Mouse (Mus musculus) R1 (cell line): ENCODE measurements around the gene Trim12a.
"Not testable (repeated sequence)": the region's sequence is repeated elsewhere in the genome, so short reads cannot be mapped to it uniquely, and the experiment has no call there.

Source experiments
- DNase-seq: peaks from one replicate; pipeline ENCODE4 v3.0.0-alpha.2; 2018; ENCODE audit warnings: low read depth, low spot score

The Trim12a gene

DNA sequence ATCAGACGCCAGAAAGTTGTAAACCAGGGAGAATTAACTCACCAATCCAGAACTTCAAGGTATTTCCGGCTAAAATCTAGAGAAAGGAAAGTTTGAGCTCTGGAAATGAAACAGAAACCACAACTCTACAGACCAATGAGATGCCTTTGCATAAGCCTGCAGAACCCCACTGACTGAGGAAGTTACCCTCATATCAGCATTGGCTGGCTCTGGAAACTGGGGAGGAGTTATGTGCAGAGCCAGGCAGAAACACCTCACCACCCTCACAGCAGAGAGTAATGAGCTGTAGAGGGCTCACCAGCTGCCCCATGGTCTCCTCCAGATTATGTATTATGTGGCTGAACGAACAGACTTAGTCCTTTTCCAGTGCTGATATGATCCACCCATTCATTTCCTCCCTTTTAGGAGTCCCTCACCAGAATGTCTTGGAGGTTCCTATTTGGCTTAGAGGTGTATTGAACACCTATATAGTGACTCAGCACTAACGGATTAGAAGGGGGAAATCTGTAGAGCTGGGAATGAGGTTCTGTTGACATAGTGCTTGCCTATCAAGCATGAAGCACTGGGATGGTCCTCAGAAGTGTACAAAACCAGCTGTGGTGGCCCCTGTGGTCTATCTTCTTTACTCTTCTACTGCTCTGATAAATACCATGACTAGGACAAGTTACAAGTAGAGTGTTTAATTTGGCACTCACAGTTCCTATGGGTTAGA, at the start of gene Trim12a:
Gene Trim12a (minus strand): TSS at position 98 of the 712 bp plus-strand sequence.
- not testable (repeated sequence) for DNase-seq

- no peak for DNase-seq
Measured at GRCm38 (mm10) chr7:104353600-104353967, 38.3 kb upstream of the Trim12a start.

GRCm38 (mm10) chr7:104352717-104353599, 37.7 kb upstream of the Trim12a start, which contains the start of gene Trim12c:
Gene Trim12c (minus strand): TSS chr7:104353362.
- peak; percentile 93 for DNase-seq

DNA sequence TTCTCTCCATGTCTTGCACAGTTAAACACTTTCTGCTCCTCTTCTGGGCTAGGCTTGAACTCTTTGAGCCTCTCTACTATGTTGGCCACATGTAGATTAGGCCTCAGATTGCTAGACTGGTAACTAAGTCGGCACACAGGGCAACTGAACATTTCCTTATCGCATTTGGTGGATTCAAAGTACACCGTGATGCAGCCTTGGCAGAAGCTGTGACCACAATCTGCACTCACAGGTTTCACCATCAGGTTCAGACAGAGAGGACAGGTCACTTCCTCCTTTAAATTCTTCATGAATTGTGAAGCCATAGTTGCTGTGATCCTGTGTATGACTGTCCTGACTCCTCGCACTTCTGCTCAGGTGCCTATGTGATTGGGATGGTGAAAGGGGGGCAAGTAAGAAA, 32.8 kb upstream of the Trim12a start:
- DNase-seq = not testable (repeated sequence)

DNA sequence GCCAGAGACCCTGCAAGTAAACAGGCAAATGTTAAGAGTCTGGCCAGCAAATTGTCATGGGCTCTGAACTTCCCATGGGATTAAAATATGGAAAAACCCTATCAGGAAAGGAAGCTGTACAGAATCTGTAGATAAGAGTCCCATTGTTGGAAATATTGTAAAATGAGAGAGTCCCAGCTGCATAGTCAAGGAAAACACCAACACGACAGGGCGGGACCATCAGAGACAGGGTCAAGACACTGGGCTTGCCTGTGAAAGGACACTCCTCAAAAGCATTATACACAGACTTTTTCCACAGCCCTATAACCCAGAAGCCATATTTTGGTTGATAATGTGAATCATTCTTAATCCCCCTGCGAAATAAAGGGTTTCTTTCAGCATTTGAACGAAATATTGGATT, 25.5 kb upstream of the Trim12a start:
- not testable (repeated sequence) for DNase-seq

DNA sequence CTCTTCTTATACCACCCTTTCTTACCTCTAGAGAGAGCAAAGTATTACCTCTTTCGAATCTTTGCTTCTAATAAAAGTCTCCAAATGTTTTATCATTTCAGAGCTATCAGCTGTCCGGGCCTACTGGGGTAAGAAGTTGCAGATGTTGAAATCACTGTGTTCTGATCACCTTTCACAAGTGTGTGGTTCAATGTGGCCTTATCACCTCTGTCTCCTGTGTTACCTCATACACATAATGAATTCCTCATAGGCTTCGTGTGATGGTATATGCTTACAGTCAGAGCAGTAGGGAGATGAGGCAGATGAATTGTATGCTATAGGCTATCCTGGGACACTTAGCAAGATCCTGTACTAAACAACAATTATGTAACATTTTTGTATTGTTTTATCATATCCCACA, 20.3 kb upstream of the Trim12a start:
- DNase-seq = not testable (repeated sequence)

DNA sequence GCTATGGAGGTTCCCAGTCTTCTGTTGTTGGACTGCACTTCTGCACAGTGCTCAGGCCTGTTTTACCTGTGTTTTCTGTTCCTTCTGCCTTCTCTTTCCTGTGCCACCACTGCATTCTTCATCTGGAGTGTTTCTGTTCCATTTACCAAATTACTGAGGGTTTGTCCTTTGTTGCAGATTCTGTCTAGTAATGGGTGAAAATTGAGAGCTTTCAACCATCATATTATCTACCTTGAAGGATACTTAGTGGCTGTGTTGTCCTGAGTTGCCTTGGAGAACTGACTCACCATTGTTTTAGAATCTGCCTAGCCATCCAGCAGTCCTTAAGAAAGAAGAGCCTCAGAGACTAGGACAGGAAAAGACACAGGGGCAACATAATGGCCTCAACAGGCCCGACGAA, 13.9 kb upstream of the Trim12a start, which contains the start of gene Trim34b:
Gene Trim34b (plus strand): TSS at position 301 of the 400 bp plus-strand sequence.
- not testable (repeated sequence) for DNase-seq

DNA sequence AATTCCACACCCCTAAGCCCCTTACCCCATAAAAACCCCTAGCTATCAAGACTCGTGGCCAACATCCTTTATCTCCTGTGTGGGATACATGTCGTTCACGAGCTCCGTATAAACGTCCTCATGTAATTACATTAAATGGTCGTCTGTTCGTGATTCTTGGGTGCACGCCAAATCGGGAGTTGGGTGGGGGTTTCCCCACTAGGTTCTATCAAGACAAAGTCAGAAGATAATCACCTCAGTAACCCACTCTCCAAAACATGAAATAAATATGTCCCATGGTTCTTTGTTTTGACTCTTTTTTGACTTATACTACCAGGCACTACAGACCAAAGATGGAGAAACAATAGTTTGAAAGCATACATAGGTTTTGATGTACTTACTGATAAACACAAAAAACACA, 6.8 kb upstream of the Trim12a start:
- DNase-seq = no peak

- no peak for DNase-seq
Measured at GRCm38 (mm10) chr7:104314796-104315353, 391 bp downstream of the Trim12a start.

- no peak for DNase-seq
Measured at GRCm38 (mm10) chr7:104291638-104292400, 23.4 kb downstream of the Trim12a start.

- DNase-seq = no peak
Measured at GRCm38 (mm10) chr7:104290641-104291040, 24.6 kb downstream of the Trim12a start.

- not testable (repeated sequence) for DNase-seq
Measured at GRCm38 (mm10) chr7:104287576-104288443, 27.5 kb downstream of the Trim12a start, which contains the start of gene Trim5. Gene Trim5 (minus strand): TSS chr7:104288094.

- DNase-seq = not testable (repeated sequence)
Measured at GRCm38 (mm10) chr7:104279361-104279760, 35.9 kb downstream of the Trim12a start.

GRCm38 (mm10) chr7:104265335-104265734, 49.9 kb downstream of the Trim12a start:
- not testable (repeated sequence) for DNase-seq

DNA sequence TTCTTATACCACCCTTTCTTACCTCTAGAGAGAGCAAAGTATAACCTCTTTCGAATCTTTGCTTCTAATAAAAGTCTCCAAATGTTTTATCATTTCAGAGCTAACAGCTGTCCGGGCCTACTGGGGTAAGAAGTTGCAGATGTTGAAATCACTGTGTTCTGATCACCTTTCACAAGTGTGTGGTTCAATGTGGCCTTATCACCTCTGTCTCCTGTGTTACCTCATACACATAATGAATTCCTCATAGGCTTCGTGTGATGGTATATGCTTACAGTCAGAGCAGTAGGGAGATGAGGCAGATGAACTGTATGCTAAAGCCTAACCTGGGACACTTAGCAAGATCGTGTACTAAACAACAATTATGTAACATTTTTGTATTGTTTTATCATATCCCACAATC, 54.9 kb downstream of the Trim12a start:
- not testable (repeated sequence) for DNase-seq
